Mouse (Mus musculus) MEL (cell line): ENCODE results near the gene Gria1.

Source experiments
- KAT2A ChIP-seq: conservative IDR thresholded peaks from 2 replicates; pipeline ENCODE4 v1.6.1; 2012; ENCODE audit warnings: low read depth, low read length, improper control_type of control experiment, inconsistent platforms
- MYC ChIP-seq: IDR thresholded peaks from 2 replicates; pipeline ENCODE4 v1.6.1; 2011; ENCODE audit warnings: low read depth, mild to moderate bottlenecking, low read length, improper control_type of control experiment, moderate library complexity
- NELFE ChIP-seq: IDR thresholded peaks from 2 replicates; pipeline ENCODE4 v1.6.1; 2011; ENCODE audit warnings: low read depth, low read length, improper control_type of control experiment
- POLR2A ChIP-seq, 2 experiments: IDR thresholded peaks; 2 replicates each; pipeline ENCODE4 v1.6.1; 2011 to 2012; ENCODE audit warnings: low read length in 2 of 2, mild to moderate bottlenecking in 2 of 2, control low read depth in 1 of 2, improper control_type of control experiment in 1 of 2, low read depth in 1 of 2, moderate library complexity in 1 of 2; ENCODE audit not compliant: control insufficient read depth in 1 of 2, insufficient read depth in 1 of 2, poor library complexity in 1 of 2
- TAL1 ChIP-seq: IDR thresholded peaks from 2 replicates; pipeline ENCODE4 v1.6.1; 2012; ENCODE audit warnings: mild to moderate bottlenecking, inconsistent platforms, low read length, moderate library complexity, mixed read lengths
- UBTF ChIP-seq: IDR thresholded peaks from 2 replicates; pipeline ENCODE4 v1.6.1; 2012; ENCODE audit warnings: low read depth, mild to moderate bottlenecking, inconsistent platforms, low read length, improper control_type of control experiment, moderate library complexity, borderline replicate concordance; ENCODE audit not compliant: insufficient read depth
- ZC3H11A ChIP-seq: IDR thresholded peaks from 2 replicates; pipeline ENCODE4 v1.6.1; 2012; ENCODE audit warnings: low read depth, mild to moderate bottlenecking, inconsistent platforms, low read length, improper control_type of control experiment

GRCm38 (mm10) chr11:57100491-57100890, 89.3 kb downstream of the Gria1 start:
- no peak for TF ChIP-seq KAT2A
- no peak for TF ChIP-seq ZC3H11A
- no peak for TF ChIP-seq NELFE
- TF ChIP-seq MYC: no peak
- TF ChIP-seq UBTF: no peak
- no peak for TF ChIP-seq POLR2A (IDR thresholded peaks at IDR 0.05; ENCODE audit: control insufficient read depth in 1 of 2, insufficient read depth in 1 of 2, low read depth in 1 of 2, low read length in 2 of 2, poor library complexity in 1 of 2)
- no peak for TF ChIP-seq TAL1
